Mouse (Mus musculus) heart, embryonic 16.5 days (tissue): ENCODE data around the gene Id2. TPM values are rescaled to one million over a fixed set of nuclear protein-coding genes. Genes with fewer than 3 reads are reported as not detected.

Experiments used
- ATAC-seq: fragments of 200-750 bp; cut with Nextera tagmentation; replicated peaks from 2 replicates; pipeline ENCODE4 v1.8.0; 2017; ENCODE audit warnings: moderate number of reproducible peaks; ENCODE audit not compliant: insufficient read depth, low FRiP score; ENCODE audit errors: extremely low read depth
- H3K27ac ChIP-seq: fragments of 300-500 bp; sonication (generic); 2 replicates; pipeline ENCODE4 v1.5.1; 2014; ENCODE audit warnings: mild to moderate bottlenecking, low read length, control low read depth, moderate library complexity
- H3K27me3 ChIP-seq: fragments of 300-500 bp; sonication (generic); 2 replicates; pipeline ENCODE4 v1.6.1; 2014; ENCODE audit warnings: low read length, mixed read lengths; ENCODE audit not compliant: control insufficient read depth, insufficient read depth
- H3K36me3 ChIP-seq: fragments of 300-500 bp; sonication (generic); 2 replicates; pipeline ENCODE4 v1.6.1; 2014; ENCODE audit not compliant: control insufficient read depth, insufficient read depth
- H3K4me1 ChIP-seq: fragments of 300-500 bp; sonication (generic); 2 replicates; pipeline ENCODE4 v1.6.1; 2014; ENCODE audit warnings: low read length, mixed read lengths; ENCODE audit not compliant: control insufficient read depth, insufficient read depth
- H3K4me2 ChIP-seq: fragments of 300-500 bp; sonication (generic); 2 replicates; pipeline ENCODE4 v1.6.1; 2014; ENCODE audit warnings: low read depth, mild to moderate bottlenecking, control low read depth, low read length
- H3K4me3 ChIP-seq: fragments of 300-500 bp; sonication (generic); 2 replicates; pipeline ENCODE4 v1.5.1; 2014; ENCODE audit warnings: mild to moderate bottlenecking, control low read depth, low read length
- H3K9ac ChIP-seq: fragments of 300-500 bp; sonication (generic); 2 replicates; pipeline ENCODE4 v1.6.1; 2014; ENCODE audit warnings: low read length, control low read depth
- H3K9me3 ChIP-seq: fragments of 300-500 bp; sonication (generic); replicated peaks from 2 replicates; pipeline ENCODE4 v1.6.1; 2016; ENCODE audit warnings: low read length; ENCODE audit not compliant: control insufficient read depth
- WGBS: fragments of 180-500 bp; shearing (Covaris S2); extraction: QIAGEN DNeasy Blood & Tissue Kit; methylation state at CpG from one replicate; pipeline ENCODE4 v1.1.7; 2014; 5-methylcytosine and 5-hydroxymethylcytosine counted together
- polyA plus RNA-seq: library from polyadenylated mRNA; unstranded; fragments of >200 nt; fragmentation: Nextera tagmentation; extraction: Ambion mirVana; gene quantifications from 2 replicates; pipeline ENCODE4 v1.2.1, GENCODE M21; 2015

Gene Id2
- polyA plus RNA-seq, 1 experiment from 2014 or later = 157 TPM

GRCm38 (mm10) chr12:25044056-25044455 is 52.9 kb downstream of the Id2 start:
- Histone ChIP-seq H3K27me3 (no peaks in the 10 kb centered on the region), H3K36me3 (peaks cover 16% of the 10 kb centered on the region), H3K9me3 (no peaks in the 10 kb centered on the region), H3K9ac (no peak overlapping the region), H3K27ac (no peak overlapping the region), H3K4me2 (no peak overlapping the region), H3K4me1 (no peaks in the 10 kb centered on the region), H3K4me3 (no peak overlapping the region)
- no peak for ATAC-seq
- 85% methylated on average over 2 of the region's 2 CpGs for WGBS

Other genes with a start within 250 kb of the Id2 start
- gene Kidins220, start 122.2 kb downstream of the Id2 start, polyA plus RNA-seq = 35.5 and 39.6 TPM in 2 replicates